Mouse (Mus musculus) v-Abl transformed pro-B cells (cell line): ENCODE measurements around the gene Larp4b.

ENCODE experiments used
- in situ Hi-C, 2 experiments: fragments of 400-800 bp; cut with MboI; formaldehyde crosslinking; loops; one replicate each; pipeline ENCODE4 v1.15.1; 2025; ENCODE audit not compliant: unreplicated experiment in 2 of 2

Gene Larp4b

DNA sequence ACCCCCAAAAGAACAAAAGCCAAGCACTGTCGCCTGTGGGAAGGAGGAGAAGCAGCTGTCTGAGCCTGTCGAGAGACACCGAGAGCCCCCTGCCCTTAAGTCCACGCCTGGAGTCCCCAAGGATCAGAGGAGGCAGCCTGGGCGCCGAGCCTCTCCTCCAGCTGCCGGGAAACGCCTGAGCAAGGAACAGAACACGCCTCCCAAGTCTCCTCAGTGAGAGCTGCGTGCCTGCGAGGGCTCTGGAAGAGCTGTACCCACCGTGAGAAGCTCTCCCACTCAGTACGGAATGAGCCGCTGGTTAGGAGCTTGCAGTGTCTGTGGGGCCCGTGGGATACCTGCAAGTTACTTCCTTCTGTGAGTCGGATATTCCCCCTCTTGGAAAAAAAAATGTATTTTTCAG is 77.0 kb downstream of the Larp4b start:
- in situ Hi-C loops: loop anchor here in 1 of 2 experiments (25.0 kb wide), 1 partner anchor 308 kb away; the partner anchor contains the start of gene Wdr37

DNA sequence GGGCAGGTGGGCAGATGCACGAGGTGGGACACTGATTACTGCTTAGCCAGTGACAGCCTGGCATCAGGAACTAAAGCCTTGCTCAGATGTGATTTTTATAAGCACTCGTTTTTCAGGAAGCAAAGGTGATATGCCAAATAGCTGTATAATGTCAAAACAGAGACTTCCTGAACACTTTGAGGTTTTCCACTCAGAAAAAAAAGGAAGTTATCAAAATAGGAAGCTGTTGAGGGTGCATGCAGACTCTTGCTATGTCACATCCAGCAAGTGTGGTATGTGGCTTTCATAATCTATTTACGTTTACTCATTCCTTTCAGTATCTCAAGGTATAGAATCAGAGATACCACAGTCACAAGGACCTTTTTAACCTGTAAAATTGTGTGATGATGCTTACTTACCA is 79.7 kb downstream of the Larp4b start:
- in situ Hi-C loops: loop anchor here in 1 of 2 experiments (25.0 kb wide), 1 partner anchor 311 kb away; the partner anchor contains the start of gene Wdr37

DNA sequence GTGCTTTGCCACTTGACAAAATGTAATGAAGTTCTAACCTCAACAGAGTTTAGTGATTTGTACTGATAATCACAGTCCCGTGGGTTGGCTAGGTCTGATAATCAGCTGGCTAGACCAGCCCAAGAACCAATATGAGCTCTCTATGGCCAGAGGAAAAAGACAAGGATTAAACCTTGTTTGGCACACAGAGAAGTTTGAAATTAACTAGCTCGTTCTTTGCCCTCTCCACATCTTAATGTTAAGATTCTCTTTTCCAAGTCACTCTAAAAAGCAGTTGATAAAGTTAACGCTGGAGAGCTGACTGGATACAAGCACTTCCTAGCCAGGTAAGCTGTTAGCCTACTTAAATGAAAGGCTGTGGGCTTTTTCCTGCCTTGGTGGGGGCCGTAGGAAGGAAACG is 81.5 kb downstream of the Larp4b start:
- in situ Hi-C loops: loop anchor here in 1 of 2 experiments (25.0 kb wide), 1 partner anchor 887 kb away; no protein-coding TSS in a partner anchor

DNA sequence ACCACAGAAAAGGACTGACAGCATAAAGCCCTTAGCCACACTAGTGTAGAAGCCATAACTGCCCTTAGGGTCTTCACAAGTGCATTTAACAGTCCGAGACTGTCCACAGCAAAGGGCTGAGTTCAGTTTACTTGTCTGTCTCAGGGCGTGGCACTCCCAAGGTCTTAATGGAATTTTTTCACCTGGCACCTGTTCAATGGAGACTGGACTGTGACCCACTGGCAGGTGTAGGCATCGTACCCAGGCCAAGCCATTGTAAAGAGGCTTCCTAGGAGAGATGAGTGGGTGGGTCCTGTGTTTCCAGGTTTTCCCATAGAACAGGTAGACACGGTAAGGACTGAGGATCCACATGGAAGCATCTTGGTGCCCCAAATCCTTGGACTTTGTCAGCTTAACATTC is 84.6 kb downstream of the Larp4b start:
- in situ Hi-C loops: loop anchor here in 1 of 2 experiments (25.0 kb wide), 1 partner anchor 884 kb away; no protein-coding TSS in a partner anchor

DNA sequence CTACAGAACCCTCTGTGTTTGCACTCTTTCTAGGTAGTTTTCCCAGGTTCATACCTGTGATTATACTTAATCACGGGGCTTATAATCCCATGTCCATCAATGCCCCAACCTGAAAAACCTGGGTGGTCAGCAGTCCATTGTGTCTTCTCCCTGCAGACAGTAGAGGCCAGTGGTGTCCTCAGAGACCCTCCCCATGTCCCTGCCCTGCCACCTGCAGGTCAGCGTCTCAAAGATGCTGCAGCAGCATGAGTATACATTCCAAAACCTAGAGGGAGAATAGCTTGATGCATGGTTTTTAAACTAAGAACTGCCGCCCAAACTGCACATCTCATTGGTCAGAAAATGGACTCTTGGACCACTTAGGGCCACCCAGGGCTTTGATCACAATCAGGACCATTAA is 85.0 kb downstream of the Larp4b start:
- in situ Hi-C loops: loop anchor here in 1 of 2 experiments (25.0 kb wide), 1 partner anchor 884 kb away; no protein-coding TSS in a partner anchor

DNA sequence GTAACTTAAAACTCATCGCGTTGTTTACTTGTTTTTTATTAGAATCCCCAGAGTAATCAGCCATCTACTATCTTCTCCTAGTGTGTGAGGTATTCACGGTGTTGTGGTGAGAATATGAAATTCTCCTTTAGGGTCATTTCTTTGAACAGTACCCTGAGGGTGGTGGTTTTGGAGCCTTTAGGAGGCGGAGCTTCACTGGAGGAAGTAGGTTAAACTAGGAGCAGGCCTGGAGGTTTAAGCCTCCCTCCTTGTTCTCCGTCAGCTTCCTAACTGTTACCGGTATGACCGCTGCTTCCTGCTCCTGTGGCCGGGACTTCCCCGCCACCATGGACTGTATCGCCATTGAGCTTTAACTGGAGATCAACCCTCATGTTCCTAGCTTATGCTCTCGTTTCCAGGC is 86.5 kb downstream of the Larp4b start:
- in situ Hi-C loops: loop anchor here (5.0 to 25.0 kb wide), 4 partner anchors 287 to 882 kb away; no protein-coding TSS in a partner anchor

GRCm38 (mm10) chr13:9181106-9181505 is 87.4 kb downstream of the Larp4b start:
- in situ Hi-C loops: loop anchor here (5.0 to 25.0 kb wide), 4 partner anchors 286 to 881 kb away; no protein-coding TSS in a partner anchor

DNA sequence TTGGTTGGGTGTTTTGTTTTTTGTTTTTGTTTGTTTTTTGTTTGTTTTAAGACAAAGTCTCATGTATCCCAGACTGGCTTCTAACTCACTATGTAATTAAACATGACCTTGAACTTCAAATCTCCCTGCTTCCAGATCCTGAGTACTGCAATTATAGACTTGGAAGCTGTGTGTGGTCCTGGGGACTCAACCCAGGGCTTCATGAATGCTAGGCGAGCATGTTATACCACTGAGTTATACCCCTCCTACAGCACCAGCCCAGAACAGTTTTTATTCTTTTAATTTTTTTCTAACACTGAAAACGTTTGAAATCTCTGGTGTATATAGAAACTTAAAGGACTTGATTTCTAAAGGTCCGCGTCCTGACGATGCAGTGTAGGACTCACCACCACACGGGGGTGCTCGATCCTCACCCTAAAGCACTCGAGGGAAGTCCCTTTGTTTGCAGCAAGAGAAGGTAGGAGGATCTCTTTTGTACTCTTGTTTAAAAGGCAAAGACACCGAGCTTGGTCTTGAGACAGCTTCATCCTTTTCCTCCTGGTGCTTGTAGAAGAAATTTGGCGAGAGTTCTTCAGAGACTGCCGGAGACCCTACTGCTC is 88.1 kb downstream of the Larp4b start:
- in situ Hi-C loops: loop anchor here (5.0 to 25.0 kb wide), 4 partner anchors 286 to 881 kb away; no protein-coding TSS in a partner anchor

DNA sequence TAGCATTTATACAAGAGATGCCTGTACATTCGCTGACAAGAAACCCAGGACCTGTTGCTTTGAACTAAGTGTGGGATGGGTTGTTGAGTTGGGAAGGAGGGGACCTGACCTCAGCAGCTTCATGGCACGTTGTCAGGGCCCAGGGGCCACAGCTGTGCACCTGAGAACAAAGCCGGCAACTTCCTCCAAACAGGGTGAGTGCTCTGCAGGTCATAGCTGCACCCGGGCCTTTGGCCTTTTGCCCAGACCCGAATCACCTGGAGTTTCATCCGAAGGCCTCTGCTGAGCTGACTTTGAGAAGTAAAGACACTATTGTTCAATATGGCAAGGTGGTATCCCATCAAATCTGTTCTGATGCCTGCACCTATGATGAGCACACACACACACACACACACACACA is 90.6 kb downstream of the Larp4b start:
- in situ Hi-C loops: loop anchor here (5.0 to 25.0 kb wide), 4 partner anchors 283 to 878 kb away; no protein-coding TSS in a partner anchor

- in situ Hi-C loops: loop anchor here (5.0 to 25.0 kb wide), 5 partner anchors 283 to 878 kb away; no protein-coding TSS in a partner anchor
Measured at GRCm38 (mm10) chr13:9184716-9185115, 91.0 kb downstream of the Larp4b start.

DNA sequence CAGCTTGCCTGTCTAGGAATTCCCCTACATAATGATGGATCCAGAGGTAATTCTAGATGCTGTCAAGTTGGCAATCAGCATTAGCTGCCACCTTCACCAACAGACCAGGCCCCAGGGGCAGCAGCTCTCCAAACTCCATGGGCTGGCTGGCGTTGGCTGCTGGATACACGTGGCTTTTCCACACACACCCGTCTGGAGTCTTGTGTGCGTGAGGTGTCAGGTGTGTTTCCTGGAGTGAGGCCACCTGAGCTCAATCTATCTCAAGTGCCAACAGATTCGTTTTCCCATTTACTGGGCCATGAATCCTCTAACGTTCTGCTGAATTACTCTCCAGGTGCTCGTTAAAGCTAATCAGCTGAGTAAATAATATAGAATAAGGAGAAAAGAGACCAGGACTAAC is 93.5 kb downstream of the Larp4b start:
- in situ Hi-C loops: loop anchor here in 1 of 2 experiments (5.0 to 25.0 kb wide), 2 partner anchors 450 to 875 kb away; no protein-coding TSS in a partner anchor

DNA sequence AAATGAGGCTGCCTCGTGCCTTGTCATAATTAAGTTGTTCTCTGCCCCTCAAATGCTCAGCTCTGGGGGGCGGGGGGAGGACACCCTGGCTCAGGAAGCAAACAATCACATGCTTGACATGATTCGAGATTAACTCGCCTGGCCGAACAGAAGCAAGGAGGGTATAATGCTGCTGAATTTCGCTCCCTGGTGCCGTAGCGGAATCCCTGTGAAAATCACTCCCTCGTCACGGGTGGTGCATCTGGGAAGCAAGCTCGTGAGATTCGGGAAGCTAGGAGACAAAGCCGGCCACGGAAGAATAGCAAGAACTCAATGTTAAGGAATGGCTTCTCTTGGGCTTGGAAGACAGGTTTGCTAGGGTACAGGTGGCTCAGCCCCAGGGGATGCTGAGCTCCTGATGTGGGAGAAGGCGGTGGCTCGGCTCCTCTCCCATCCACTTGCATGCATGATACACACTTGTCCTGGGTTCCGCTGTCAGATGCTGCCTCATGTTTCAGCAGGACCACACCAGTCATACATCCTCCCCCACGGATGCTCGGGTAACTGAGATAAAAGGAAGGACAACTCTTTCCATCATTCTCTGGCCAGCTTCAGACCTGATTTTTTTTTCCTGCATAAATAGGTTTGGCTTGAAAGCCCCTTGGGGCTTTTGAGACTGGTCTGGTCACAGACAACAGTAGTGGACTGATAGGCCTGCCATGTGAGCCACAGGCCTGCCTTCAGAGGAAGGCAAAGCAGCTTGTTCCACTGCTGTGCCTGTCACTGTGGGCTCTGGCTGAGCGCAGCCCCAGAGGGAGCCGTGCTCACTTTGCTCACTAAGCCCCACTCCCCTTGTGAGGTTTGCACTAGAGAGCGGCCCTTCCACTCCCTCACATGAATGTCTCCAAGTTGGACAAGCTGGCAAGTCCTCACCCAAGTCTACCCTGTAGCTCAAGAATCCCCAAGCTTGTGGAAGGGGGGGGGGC is 94.2 kb downstream of the Larp4b start:
- in situ Hi-C loops: loop anchor here in 1 of 2 experiments (5.0 to 25.0 kb wide), 2 partner anchors 449 to 874 kb away; no protein-coding TSS in a partner anchor

- in situ Hi-C loops: loop anchor here in 1 of 2 experiments (5.0 to 25.0 kb wide), 2 partner anchors 448 to 873 kb away; no protein-coding TSS in a partner anchor
Measured at GRCm38 (mm10) chr13:9189481-9189880, 95.8 kb downstream of the Larp4b start.

- in situ Hi-C loops: loop anchor here in 1 of 2 experiments (25.0 kb wide), 1 partner anchor 871 kb away; no protein-coding TSS in a partner anchor
Measured at GRCm38 (mm10) chr13:9191172-9192140, 97.8 kb downstream of the Larp4b start.

- in situ Hi-C loops: loop anchor here in 1 of 2 experiments (25.0 kb wide), 1 partner anchor 869 kb away; no protein-coding TSS in a partner anchor
Measured at GRCm38 (mm10) chr13:9192797-9193330, 99.2 kb downstream of the Larp4b start.

DNA sequence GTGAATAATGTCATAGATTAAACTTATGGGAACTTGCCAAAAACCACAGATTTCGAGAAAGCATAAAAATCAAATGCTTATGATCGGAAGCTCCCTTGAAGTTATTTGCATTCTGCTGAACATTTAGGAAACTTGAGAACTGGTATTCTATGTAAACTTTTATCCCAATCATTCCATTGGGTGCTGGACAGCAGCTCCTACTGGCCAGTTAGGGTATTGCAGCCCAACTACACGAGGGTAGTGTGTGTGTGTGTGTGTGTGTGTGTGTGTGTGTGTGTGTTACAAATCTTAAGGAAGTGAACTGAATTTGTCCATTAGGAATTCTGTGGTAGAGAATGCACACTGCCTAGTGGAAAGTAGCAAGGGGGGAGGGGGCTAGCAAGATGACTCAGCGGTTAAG is 101.0 kb downstream of the Larp4b start:
- in situ Hi-C loops: loop anchor here in 1 of 2 experiments (25.0 kb wide), 1 partner anchor 868 kb away; no protein-coding TSS in a partner anchor

DNA sequence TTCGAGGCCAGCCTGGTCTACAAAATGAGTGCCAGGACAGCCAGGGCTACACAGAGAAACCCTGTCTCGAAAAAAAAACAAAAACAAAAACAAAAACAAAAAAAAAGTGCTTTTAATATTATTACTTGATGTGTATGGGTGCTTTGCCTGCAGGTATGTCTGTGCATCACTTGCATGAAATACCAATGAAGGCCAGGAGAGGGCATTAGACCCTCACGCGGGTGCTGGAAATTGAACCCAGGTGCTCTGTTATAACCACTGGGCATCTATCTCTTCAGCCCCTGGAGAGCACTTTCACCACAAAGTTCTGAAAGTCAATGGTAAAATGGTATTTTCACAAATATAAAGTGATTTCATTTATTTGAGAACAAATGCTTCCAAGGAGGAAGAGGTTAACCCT is 101.9 kb downstream of the Larp4b start:
- in situ Hi-C loops: loop anchor here in 1 of 2 experiments (25.0 kb wide), 1 partner anchor 867 kb away; no protein-coding TSS in a partner anchor

DNA sequence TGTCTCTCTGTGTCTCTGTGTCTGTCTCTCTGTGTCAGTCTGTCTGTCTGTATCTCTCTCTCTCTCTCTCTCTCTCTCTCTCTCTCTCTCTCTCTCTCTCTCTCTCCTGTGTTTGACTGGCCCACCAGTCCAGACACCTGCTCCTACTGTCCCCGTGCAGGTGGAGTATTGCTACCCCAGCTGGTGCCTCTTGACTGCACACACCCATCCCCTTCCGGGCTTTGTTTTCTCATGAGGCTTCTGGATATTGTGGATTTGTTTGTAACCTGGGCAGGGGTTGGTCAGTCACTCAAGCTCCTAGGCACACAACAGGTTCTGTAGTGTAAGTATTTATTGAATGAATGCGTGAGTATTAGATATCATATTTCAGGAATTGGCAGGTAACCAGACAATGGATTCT is 104.4 kb downstream of the Larp4b start:
- in situ Hi-C loops: loop anchor here in 1 of 2 experiments (25.0 kb wide), 1 partner anchor 864 kb away; no protein-coding TSS in a partner anchor
